Mouse (Mus musculus) c-Kit-positive CD71-negative TER-119-negative erythroid progenitor cells, embryonic 14.5 days (primary cell): ENCODE results near the gene Xpnpep1.

Experiments
- DNase-seq: peaks from one replicate; pipeline ENCODE4 v3.0.0-alpha.2; 2013; ENCODE audit warnings: low read depth

The Xpnpep1 gene

GRCm38 (mm10) chr19:53030279-53030678, 9.7 kb downstream of the Xpnpep1 start:
- no peak for DNase-seq

- DNase-seq: no peak
Observed at GRCm38 (mm10) chr19:53029686-53030085, 10.3 kb downstream of the Xpnpep1 start.

GRCm38 (mm10) chr19:53029045-53029444, 11.0 kb downstream of the Xpnpep1 start:
- no peak for DNase-seq

GRCm38 (mm10) chr19:53028216-53028615, 11.8 kb downstream of the Xpnpep1 start:
- no peak for DNase-seq

- DNase-seq: no peak
Observed at GRCm38 (mm10) chr19:53023189-53023588, 16.8 kb downstream of the Xpnpep1 start.

- DNase-seq: no peak
Observed at GRCm38 (mm10) chr19:53022037-53022614, 17.9 kb downstream of the Xpnpep1 start.

DNA sequence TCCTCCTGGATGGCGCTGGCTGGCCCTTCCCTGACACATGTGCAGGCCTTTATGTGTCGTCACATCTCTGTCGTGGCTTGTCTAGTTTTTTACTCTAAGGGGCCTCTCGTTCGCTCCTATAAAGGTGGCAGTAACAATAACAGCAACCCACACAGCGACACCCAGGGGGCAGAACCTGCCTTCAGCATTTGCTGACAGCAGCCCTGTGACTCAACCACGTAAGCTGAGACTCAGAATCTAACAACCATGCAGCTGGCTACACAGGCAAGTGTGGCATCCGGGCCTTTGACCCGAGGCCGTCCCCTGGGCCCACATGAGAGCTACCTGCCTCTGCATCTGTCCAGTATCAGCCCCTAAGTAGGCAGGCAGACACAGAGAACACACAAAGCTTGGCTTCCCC, 18.5 kb downstream of the Xpnpep1 start:
- DNase-seq: no peak

GRCm38 (mm10) chr19:53019716-53020463, 20.1 kb downstream of the Xpnpep1 start:
- DNase-seq: no peak

DNA sequence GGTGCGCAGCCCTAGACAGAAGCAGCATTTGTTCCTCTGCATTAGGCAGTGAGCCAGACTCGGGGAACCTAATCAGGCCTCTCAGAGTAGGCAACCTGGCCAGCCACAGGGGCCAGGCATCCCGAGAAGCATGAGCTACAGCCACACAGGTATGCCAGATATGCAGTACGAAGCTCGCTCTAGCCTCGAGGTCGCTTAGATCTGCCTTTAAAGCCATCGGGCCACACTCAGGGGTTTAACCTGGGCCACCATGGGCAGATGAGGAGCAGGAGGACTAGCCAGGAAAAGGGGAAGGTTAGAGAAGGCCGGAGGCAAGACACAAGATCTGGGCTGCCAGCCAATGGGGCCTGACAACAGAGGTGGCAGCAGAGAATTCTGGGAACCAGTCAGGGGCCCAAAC, 22.1 kb downstream of the Xpnpep1 start:
- no peak for DNase-seq

DNA sequence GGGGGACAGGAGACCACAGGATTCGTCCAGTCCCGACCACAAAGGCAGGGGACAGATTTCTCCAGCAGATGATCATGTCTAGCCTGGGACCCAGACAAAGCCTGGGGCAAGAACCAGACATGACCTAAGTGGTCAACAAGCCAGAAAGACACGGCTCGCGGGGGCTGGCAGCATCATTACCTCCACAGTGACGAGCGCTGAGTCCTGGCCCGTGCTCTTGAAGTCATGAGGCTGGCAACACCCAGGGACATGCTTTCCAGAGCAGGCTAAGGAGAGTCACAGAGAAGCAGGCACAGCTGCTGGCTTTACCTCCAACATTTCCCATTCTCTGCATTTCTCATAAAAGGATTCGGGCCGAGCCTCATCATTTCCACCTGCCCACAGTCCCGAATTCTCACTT, 22.8 kb downstream of the Xpnpep1 start:
- no peak for DNase-seq

DNA sequence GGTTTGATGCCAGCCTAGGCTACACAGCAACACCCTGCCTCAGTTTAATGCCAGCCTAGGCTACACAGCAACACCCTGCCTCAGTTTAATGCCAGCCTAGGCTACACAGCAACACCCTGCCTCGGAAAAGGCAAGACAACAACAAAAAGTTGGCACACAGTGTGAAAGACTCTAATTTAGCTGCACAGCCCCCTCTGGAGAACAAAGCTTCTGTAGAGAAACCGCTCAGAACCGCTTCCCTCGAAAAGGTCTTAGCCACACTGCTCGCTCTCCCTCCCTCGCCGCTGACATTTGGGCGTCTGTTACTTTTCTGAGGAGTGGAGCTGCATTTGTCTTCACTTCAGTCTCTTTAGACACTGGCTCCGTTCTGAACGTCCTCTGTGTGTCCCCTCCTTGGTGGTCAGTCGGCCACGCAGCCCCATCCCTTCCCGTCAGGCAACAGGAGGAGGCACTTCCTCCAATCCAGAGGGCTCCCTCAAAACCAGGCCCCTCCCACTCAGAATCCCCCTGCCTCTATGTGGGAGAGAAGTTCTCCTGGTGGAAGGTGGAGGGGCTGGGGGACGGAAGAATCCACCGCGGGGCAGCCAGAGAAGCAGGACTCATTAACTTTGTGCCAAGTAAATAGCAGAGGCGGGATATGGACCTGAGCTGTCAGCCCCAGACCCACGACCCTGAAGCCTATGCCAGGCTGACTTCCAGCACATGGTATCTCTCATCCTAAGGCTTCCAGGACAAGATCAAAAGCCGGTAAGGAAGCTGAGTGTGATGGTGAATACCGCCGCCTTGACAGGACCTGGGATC, 24.9 kb downstream of the Xpnpep1 start:
- DNase-seq: no peak

- no peak for DNase-seq
Observed at GRCm38 (mm10) chr19:53013744-53014143, 26.3 kb downstream of the Xpnpep1 start.

DNA sequence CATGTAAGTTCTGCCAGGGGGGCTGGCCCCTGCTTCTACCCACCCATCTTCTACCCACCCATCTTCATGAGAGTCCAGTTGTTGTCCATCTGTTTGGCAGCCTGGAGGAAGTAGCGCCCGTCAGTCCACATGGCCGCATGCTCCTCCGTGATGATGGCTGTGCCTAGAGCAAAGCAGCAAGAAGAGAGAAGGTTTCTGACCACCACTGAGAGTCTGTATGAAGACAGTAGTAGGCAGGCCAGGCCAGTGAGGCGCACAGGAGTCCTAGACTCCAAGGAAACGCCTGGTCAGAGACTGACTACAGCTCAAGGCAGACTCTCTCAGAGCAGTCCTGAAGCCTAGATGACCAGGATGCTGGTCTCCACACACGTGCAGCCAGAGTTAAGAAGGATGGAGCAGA, 26.7 kb downstream of the Xpnpep1 start:
- DNase-seq: no peak

DNA sequence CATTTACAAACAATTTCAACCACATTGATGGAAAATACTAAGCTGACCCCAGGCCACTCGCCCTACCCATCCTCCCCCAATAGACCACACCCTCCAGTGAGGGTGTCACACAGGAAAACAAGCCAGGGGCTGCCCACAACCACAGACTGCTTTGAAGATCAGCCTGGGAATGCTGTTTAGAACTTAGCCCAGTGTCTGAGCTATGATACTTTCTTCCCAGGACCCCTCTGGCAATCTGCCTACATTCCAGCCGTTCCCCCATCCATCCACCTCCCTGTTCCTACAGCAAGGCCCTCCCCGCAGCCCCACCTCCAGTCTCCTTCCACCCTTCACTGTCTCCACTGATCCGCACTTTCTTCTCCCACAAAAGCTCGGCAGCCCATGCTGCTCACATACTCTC, 29.1 kb downstream of the Xpnpep1 start:
- no peak for DNase-seq

- DNase-seq: no peak
Observed at GRCm38 (mm10) chr19:53008921-53009320, 31.1 kb downstream of the Xpnpep1 start.

DNA sequence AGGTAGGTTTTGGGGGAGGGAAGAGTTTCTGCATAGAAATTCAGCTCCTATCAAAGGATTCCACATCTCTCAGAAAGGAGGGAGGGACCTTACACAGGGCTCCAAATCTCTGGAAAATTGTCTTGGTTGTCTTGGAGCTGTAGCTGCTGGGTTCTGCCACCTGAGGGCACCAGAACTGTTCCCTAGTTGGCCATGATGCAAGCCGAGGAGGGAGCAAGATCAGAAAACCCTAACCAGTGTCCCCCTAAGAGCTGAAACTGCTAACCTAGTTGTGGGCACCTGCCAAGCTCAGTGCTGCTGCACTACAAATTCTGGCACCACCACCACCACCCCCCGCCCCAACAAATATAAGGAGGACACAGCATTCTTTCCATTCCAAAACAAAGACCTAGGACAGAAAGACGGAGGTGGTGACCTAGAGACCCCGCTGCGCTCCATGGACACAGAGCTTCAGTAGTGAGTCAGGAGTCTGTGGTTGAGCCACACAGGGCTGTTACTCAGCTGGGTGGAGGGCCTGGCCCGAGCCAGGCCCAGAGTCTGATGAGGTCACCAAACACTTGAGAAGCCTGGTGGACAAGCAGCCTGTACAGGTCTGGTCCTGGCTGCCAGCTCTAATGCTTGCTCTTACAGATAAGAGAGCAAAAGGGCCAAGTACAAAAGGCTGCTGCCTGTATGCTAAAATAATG, 31.9 kb downstream of the Xpnpep1 start:
- DNase-seq: no peak

GRCm38 (mm10) chr19:53005978-53006377, 34.0 kb downstream of the Xpnpep1 start:
- DNase-seq: no peak

DNA sequence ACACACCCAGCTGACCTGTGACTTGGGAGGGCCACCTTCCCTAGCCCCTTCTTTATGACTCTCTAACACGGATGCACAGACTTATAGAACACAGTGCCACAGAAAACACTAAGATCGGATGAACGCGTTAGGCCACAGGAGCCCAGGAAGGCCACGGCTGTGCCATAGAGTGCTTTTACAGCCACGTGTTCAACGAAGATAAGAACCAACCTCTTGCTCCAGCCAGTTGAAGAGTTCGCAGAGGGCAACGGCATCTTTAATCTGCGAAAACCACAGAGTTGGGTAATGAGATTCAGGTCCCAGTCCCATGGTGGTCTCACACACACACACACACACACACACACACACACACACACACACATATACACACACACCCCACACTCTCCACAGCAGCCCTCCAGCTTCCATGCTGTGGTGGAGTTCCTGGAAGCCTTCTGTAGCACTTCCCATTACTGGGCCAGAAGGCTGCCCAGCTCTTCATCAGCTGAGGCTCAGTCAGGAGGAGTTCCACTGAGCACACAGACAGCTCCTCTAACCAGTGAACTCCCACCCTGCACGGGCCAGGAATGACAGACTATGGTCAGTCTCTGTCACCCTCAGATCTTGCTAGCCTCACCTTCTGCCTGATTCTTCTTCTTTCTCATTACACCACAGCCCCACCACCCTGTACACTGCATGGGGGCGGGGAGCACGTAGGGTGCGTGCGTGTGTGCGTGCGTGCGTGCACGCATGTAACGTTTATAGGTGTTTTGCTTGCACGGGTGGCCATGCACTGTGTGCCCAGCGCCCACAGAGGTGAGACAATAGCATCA, 36.3 kb downstream of the Xpnpep1 start:
- DNase-seq: peak; percentile 14

DNA sequence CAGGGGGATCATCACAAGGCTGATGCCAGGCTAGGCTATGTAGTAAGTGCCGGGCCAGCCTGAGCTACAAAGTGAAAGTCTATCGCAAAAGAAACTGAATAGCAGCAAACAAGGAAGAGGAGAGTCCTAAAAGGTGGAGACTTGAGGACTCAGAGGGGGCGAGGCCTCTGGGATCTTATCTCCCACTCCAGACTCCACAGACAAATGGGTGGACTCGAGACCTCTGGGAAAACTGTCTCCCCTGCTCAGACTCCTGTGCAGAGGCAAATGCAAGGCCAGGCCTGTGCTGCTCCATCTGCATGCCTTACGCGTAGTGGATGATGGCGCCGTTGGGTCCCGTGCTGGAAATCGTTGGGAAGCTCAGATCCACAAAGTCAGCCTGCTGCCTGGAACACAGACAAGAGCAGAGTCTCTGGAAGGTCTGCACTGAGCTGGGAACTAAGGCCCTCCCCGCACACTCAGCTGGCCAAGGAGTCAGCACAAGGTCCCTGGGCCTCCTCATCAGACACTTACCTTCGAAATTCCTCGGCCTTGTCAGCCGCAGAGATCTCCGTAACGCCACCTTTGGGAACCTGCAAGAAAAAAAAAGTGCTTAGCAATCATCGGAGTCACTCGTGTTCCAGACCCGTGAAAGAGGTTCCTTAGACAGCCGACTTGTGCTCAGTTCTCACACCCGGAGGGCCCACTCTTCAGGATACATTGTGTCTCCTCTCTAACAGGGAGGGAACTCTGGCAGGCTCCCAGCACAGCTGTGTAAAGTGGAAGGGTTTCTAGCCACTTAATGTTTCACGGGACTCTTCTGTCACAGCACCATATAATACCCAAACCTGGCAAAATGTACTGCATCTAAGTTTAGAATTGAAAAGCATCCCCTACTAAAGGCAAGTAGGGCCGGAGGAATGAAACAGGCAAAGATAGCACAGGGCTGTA, 37.6 kb downstream of the Xpnpep1 start:
- no peak for DNase-seq

- DNase-seq: no peak
Observed at GRCm38 (mm10) chr19:52992880-52993440, 47.1 kb downstream of the Xpnpep1 start.
